Mouse (Mus musculus) thymus, adult 2 months (tissue): ENCODE data around the gene Bpifb6.

ENCODE experiments used
- CTCF ChIP-seq: fragments of 200-500 bp; IDR thresholded peaks from 2 replicates; pipeline ENCODE4 v1.5.1; 2012; ENCODE audit warnings: mild to moderate bottlenecking, control low read depth, low read length, moderate library complexity, borderline replicate concordance; ENCODE audit not compliant: control insufficient read depth, poor library complexity, insufficient read depth; ENCODE audit errors: extremely low read depth
- POLR2A ChIP-seq: fragments of 200-500 bp; IDR thresholded peaks from 2 replicates; pipeline ENCODE4 v1.6.1; 2012; ENCODE audit warnings: mild to moderate bottlenecking, low read length, control low read depth, moderate library complexity; ENCODE audit not compliant: control insufficient read depth, poor library complexity, insufficient read depth; ENCODE audit errors: extremely low read depth

DNA sequence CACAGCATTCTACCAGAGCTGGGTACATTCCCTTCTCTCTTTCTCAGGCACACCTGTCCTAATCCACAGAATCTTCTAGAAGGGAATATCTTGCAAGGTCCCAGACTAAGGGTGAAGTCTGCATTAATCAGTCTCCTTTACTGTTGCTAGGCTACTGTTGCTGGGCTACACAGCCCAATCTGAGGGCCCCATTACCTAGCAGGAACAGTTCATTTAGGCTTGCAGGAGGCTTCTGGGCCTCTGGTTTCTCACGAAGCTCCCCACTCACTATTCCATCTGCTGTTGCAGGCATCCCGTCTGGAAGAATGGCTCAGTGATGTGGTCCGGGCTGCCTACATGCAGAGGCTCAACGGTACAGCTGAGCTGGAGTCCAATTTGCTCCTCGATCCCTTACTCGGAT lies 30.9 kb downstream of the Bpifb6 start:
- TF ChIP-seq CTCF (no peak), POLR2A (no peak)
